Mouse (Mus musculus): ENCODE measurements around the gene Olfr287.

The Olfr287 gene

DNA sequence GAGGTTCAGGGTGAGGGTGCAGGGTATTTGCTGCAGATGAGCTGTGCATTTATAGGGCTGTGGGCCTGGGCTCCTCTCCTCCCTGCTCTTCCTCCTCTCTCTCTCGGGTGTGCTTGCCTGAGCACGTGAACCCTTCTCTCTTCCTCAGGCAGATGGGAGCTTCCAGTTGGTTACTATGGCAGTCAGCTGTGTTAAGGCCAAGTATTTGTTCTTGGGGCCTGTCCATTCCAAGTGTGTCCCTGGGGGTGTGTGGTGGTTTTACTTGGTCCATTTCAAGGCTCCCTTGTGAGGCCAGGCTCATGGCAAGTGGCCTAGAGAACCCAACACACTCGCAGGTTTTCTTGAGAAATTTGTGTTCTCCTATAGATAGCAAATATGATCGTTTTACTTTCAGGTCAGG, at the start of gene Olfr287, which contains the start of gene Gm44579:
Gene Olfr287 (minus strand): TSS at position 180 of the 400 bp plus-strand sequence.
Gene Gm44579 (minus strand): TSS at position 101 of the 400 bp plus-strand sequence.
- DNase-seq (ENCODE audit: low read depth, low spot score) = no peak

DNA sequence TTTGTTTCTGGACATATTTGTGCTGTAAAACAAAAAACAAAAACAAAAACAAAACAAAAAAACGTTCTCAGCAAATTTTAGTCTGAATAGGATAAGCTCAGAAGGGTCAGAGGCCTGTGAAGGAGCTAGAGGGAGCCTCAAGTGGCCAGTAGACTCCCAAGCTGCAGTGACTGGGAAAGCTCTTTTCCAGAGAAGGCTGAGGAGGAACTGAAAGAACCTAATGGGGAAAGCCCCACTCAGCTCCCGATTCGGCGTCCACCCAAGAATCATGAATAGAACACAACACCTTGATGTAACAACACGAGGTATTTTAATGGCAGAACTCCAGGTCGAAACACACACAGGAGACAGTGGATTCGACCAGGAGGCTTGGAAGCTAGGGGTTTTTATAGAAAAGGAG, 36.9 kb upstream of the Olfr287 start:
- DNase-seq (ENCODE audit: low read depth, low spot score) = no peak

GRCm38 (mm10) chr15:98257193-98257592, 36.3 kb upstream of the Olfr287 start, which contains the start of gene H1fnt:
Gene H1fnt, minus strand, starts transcription at chr15:98257293.
- DNase-seq (ENCODE audit: low read depth, low spot score) = no peak

- no peak for DNase-seq (ENCODE audit: low read depth, low spot score)
These were observed 35.4 kb upstream of the Olfr287 start for GRCm38 (mm10) chr15:98256271-98256670.

- no peak for DNase-seq (ENCODE audit: low read depth, low spot score)
These were observed 14.6 kb upstream of the Olfr287 start for GRCm38 (mm10) chr15:98235442-98235841.

DNA sequence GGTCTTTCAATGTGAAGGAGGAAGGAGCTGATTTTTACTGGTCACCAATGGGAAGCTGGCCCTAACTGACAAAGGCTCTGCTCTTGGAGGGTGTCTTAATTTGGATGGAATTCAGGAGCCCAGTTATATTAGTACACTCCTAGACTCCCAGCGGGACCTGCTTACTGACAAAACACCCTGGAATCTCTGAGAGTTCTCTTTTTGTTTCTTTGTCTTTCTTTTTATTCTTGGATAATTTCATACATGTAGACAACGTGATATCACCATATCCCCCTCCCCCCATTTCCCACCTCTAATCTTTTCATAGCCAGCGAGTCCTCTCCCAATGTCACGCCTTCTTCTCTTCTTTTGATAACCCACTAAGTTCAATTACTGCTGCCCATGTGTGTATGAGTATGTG, 13.5 kb upstream of the Olfr287 start, which contains the start of gene Olfr286:
Gene Olfr286 (minus strand): TSS at position 101 of the 400 bp plus-strand sequence.
- DNase-seq (ENCODE audit: low read depth, low spot score) = no peak

- DNase-seq (ENCODE audit: low read depth, low spot score) = no peak
These were observed 5.2 kb upstream of the Olfr287 start for GRCm38 (mm10) chr15:98226096-98226495.

DNA sequence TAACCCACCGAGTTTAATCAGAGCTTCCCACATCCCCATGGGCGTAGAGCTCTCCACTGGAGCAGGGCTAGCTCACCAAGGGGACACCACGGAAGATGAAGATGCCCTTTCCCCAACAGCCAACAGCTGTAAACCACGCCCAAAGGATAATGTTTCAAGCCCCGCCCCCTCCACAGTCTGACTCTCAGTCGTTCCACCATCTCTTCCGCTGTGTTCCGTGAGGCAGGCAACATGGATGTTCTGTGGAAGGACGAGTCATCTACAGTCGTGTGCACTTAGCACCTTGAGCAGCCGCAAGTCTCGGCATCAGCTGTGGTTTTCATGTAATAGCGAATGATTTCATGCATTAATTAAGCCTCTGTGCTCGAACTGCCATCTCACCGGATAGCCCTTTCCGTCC, 4.8 kb upstream of the Olfr287 start:
- no peak for DNase-seq (ENCODE audit: low read depth, low spot score)

GRCm38 (mm10) chr15:98222377-98222776, 1.5 kb upstream of the Olfr287 start:
- DNase-seq (ENCODE audit: low read depth, low spot score) = no peak

GRCm38 (mm10) chr15:98214130-98214529, 6.7 kb downstream of the Olfr287 start:
- DNase-seq (ENCODE audit: low read depth, low spot score) = no peak

- no peak for DNase-seq (ENCODE audit: low read depth, low spot score)
These were observed 7.5 kb downstream of the Olfr287 start for GRCm38 (mm10) chr15:98213336-98213870.

- DNase-seq (ENCODE audit: low read depth, low spot score) = no peak
These were observed 11.2 kb downstream of the Olfr287 start for GRCm38 (mm10) chr15:98209676-98210075.

DNA sequence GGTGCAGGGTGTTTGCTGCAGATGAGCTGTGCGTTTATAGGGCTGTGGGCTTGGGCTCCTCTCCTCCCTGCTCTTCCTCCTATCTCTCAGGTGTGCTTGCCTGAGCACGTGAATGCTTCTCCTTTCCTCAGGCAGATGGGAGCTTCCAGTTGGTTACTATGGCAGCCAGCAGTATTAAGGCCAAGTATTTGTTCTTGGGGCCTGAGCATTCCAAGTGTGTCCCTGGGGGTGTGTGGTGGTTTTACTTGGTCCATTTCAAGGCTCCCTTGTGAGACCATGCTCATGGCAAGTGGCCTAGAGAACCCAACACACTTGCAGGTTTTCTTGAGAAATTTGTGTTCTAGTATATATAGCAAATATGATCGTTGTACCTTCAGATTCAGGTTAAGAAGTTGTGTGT, 25.4 kb downstream of the Olfr287 start, which contains the start of gene Olfr288:
Gene Olfr288 (minus strand): TSS at position 101 of the 400 bp plus-strand sequence.
- no peak for DNase-seq (ENCODE audit: low read depth, low spot score)

DNA sequence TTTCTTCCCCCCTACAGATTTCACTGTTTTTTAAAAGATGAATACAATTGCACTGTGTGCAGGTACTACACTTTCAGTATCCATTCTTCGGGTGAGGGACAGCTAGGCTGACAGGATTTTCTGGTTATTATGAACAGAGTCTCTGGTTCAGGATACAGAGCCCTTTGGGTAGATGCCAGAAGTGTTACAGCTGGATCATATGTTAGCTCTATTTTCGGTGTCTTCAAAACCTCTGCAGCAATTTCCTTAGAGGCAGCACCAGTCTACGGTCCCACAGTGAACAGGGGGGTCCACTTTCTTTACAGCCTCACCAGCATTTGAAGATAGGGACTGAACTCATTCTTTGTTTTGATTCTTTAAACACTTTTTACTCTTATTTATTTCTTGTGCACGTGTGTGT, 36.4 kb downstream of the Olfr287 start:
- no peak for DNase-seq (ENCODE audit: low read depth, low spot score)

DNA sequence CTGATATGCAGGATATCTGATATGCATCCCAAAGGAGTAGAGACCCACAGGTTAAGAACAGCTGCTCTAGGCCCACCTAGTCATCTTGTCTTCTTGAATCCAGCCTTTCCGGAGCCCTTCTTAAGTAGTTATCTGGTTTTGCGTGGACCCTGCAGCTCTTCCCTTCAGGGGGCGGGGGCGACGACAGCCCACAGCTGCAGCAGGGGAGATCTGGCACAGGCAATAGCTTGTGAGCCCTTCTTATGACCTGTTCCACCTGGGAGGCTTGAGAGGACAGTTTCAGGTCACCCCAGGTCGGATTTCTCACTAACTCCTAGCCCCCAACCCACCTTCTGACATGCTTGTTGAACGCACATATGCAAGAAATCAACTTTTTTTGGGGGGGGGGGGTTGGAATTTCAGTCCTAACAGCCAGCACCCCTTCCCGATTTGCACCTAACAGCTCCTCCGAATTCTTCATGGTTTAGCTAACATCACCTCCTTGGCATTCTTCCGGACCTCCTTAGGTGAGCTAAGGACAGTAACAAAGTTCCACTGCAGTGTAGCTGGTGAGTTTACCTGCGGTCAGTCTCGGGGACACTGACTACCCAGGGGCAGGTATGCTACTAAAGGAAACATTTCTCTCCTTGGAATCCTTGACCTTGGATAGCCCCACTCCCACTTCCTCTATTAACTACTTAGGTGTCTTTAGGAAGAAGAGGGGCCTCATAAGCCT, 38.8 kb downstream of the Olfr287 start:
- no peak for DNase-seq (ENCODE audit: low read depth, low spot score)

DNA sequence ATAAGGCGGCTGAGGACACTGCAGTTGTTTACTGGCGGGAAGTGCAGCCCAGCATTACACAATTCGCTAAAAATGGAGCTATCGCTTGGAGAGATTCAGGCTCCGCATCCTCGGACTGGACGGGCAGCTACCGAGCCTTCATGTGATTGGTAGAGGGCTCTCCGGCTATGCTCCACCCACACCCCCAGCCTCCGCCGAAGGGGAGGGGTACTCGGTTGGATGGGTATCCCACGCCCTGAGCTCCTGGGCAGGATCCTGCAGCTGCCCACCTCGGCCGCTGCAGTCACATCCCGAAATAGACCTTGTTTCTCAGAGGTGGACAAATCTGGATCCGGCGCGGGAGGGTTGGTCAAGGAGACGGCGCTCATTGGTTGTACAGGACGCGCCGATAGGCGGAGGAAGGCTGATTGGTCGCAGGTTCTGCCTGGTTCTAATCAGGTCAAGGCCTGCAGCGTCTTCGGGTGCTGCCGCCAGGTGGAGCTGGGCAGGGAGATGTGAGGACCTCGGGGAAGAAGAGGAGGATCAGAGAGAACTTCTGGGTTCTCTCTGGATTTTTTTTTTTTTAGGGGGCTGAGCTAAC, 39.6 kb downstream of the Olfr287 start:
- DNase-seq (ENCODE audit: low read depth, low spot score) = peak; percentile 85

- no peak for DNase-seq (ENCODE audit: low read depth, low spot score)
These were observed 40.2 kb downstream of the Olfr287 start for GRCm38 (mm10) chr15:98180567-98181131.

DNA sequence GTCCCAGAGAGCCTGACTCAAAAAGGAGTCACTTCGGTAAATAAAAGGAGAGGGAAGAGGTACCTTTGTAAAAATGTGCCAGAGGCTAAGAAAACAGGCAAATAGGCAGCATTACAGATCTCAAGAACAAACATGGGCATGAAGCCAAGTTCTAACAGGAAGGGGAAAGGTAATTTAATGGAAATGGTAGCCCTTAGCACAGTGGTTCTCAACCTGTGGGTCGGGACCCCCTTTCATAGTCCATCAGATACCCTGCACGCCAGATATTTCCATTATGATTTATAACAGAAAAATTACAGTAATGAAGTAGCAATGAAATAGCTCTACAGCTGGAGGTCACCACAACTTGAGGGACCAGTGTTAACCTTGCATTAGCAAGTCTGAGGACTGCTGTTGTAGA, 43.5 kb downstream of the Olfr287 start:
- DNase-seq (ENCODE audit: low read depth, low spot score) = no peak

GRCm38 (mm10) chr15:98173821-98174220, 47.0 kb downstream of the Olfr287 start:
- DNase-seq (ENCODE audit: low read depth, low spot score) = no peak

- no peak for DNase-seq (ENCODE audit: low read depth, low spot score)
These were observed 48.7 kb downstream of the Olfr287 start for GRCm38 (mm10) chr15:98172113-98172512.

GRCm38 (mm10) chr15:98170917-98171316, 49.9 kb downstream of the Olfr287 start:
- DNase-seq (ENCODE audit: low read depth, low spot score) = no peak

- DNase-seq (ENCODE audit: low read depth, low spot score) = no peak
These were observed 50.5 kb downstream of the Olfr287 start for GRCm38 (mm10) chr15:98170365-98170764.
